Mouse (Mus musculus) heart, embryonic 11.5 days (tissue): ENCODE data around the gene Rccd1. TPM values are rescaled to one million over a fixed set of nuclear protein-coding genes. Genes with fewer than 3 reads are reported as not detected.

Experiments
- ATAC-seq: fragments of 200-750 bp; cut with Nextera tagmentation; replicated peaks from 2 replicates; pipeline ENCODE4 v1.8.0; 2017; ENCODE audit warnings: moderate library complexity; ENCODE audit not compliant: insufficient number of reproducible peaks, low FRiP score, low TSS enrichment
- H3K27ac ChIP-seq: fragments of 300-500 bp; sonication (generic); 2 replicates; pipeline ENCODE4 v1.5.1; 2014; ENCODE audit warnings: mild to moderate bottlenecking, low read depth, low read length
- H3K27me3 ChIP-seq: fragments of 300-500 bp; sonication (generic); 2 replicates; pipeline ENCODE4 v1.6.1; 2014; ENCODE audit warnings: mild to moderate bottlenecking, low read length, mixed read lengths; ENCODE audit not compliant: control insufficient read depth, insufficient read depth
- H3K36me3 ChIP-seq: fragments of 300-500 bp; sonication (generic); 2 replicates; pipeline ENCODE4 v1.6.1; 2014; ENCODE audit warnings: mild to moderate bottlenecking, low read length, moderate library complexity, mixed read lengths; ENCODE audit not compliant: control insufficient read depth, insufficient read depth
- H3K4me1 ChIP-seq: fragments of 300-500 bp; sonication (generic); 2 replicates; pipeline ENCODE4 v1.6.1; 2014; ENCODE audit warnings: low read length; ENCODE audit not compliant: control insufficient read depth, insufficient read depth
- H3K4me2 ChIP-seq: fragments of 300-500 bp; sonication (generic); 2 replicates; pipeline ENCODE4 v1.6.1; 2014; ENCODE audit warnings: mild to moderate bottlenecking, moderate library complexity
- H3K4me3 ChIP-seq: fragments of 300-500 bp; sonication (generic); 2 replicates; pipeline ENCODE4 v1.5.1; 2014; ENCODE audit warnings: low read depth, low read length
- H3K9ac ChIP-seq: fragments of 300-500 bp; sonication (generic); 2 replicates; pipeline ENCODE4 v1.6.1; 2014; ENCODE audit warnings: mild to moderate bottlenecking, low read depth, low read length, moderate library complexity
- H3K9me3 ChIP-seq: fragments of 300-500 bp; sonication (generic); replicated peaks from 2 replicates; pipeline ENCODE4 v1.6.1; 2016; ENCODE audit warnings: low read length; ENCODE audit not compliant: control insufficient read depth
- WGBS: fragments of 180-500 bp; shearing (Covaris S2); extraction: QIAGEN DNeasy Blood & Tissue Kit; methylation state at CpG from one replicate; pipeline ENCODE4 v1.1.7; 2014; ENCODE audit not compliant: insufficient replicate concordance; 5-methylcytosine and 5-hydroxymethylcytosine counted together
- polyA plus RNA-seq: library from polyadenylated mRNA; unstranded; fragments of >200 nt; fragmentation: Nextera tagmentation; extraction: Ambion mirVana; gene quantifications from 2 replicates; pipeline ENCODE4 v1.2.1, GENCODE M21; 2014

Rccd1 gene
- polyA plus RNA-seq, 1 experiment from 2014 or later: 8.9 TPM

DNA sequence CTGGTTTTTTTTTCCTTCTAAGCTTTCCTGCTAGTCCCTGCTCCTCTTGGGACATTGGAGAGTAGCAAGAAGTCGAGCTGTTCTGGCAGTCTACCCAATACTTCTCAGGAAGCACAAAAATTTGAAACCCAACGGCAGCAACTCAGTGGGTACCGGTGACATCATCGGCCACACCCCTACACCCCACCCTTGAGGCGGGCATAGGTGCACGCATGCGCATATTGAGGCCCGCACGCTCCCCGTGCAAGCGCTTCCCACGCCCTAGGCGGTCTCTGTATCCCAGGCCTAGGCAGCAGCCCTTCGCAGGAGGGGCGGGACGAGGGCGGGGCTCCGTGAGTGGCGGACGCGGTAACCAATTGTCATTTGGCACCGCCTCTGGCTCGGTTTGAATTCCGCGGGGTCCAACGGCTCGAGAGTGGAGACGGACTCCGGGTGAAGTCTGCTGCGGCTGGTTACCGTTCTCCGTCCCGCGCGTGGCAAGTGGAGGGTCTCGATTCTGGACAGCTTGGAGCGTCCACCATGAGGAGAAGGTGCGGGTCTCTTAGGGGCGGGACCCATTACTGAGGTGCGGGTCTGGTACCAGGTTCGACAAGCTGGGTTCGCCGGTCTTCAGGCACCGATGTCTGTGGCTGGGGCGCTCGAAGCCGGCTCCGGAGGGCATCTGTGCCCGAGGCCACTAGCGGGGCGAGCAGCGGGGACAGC is 30.0 kb downstream of the Rccd1 start, which contains the start of gene Prc1:
Gene Prc1, plus strand, starts transcription at position 389 of the 702 bp plus-strand sequence.
- H3K4me1 ChIP-seq: peaks cover 9% of the 10 kb centered on the region; the same call in 1 of the 2 replicates
- no peaks in the 10 kb centered on the region for H3K27me3 ChIP-seq
- peak within 1 kb of the TSS; percentile 81 for H3K27ac ChIP-seq
- peaks cover 3% of the 10 kb centered on the region; the same call in 1 of the 2 replicates for H3K36me3 ChIP-seq
- H3K9ac ChIP-seq: peak within 1 kb of the TSS; percentile 87
- H3K4me2 ChIP-seq: peak within 1 kb of the TSS; percentile 57
- peak within 1 kb of the TSS; percentile 76 for H3K4me3 ChIP-seq
- ATAC-seq: peak; percentile 98
- under 1% methylated on average over 52 of the region's 52 CpGs for WGBS
- no peaks in the 10 kb centered on the region for H3K9me3 ChIP-seq

DNA sequence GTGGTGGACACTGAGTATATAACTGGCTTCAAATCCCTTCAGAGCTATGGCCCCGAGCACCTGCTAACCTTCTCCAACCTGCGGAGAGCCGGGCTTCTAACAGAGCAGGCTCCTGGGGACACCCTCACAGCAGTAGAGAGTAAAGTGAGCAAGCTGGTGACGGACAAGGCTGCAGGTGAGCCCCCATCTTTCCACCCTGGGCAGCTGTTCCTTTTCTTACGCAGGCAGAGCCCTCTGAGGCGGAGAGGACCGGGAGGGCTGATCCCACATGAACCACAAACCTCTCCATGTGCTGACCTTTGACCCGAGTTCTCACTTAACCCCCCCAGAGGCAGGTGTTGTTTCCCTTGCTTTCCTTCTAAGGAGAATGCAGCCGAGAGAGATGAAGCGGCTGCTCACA is 36.5 kb downstream of the Rccd1 start:
- no peaks in the 10 kb centered on the region for H3K4me1 ChIP-seq
- no peaks in the 10 kb centered on the region for H3K27me3 ChIP-seq
- no peaks in the 10 kb centered on the region for H3K9me3 ChIP-seq
- H3K9ac ChIP-seq: no peak overlapping the region
- WGBS: 75% methylated on average over 10 of the region's 10 CpGs
- no peak for ATAC-seq
- peaks cover 30% of the 10 kb centered on the region for H3K36me3 ChIP-seq
- no peak overlapping the region for H3K4me3 ChIP-seq
- H3K27ac ChIP-seq: no peak overlapping the region
- no peak overlapping the region for H3K4me2 ChIP-seq

GRCm38 (mm10) chr7:80285725-80286124 is 38.5 kb downstream of the Rccd1 start:
- Histone ChIP-seq H3K27ac (no peak overlapping the region), H3K27me3 (no peaks in the 10 kb centered on the region), H3K9ac (no peak overlapping the region), H3K4me2 (no peak overlapping the region), H3K36me3 (peaks cover 30% of the 10 kb centered on the region), H3K9me3 (no peaks in the 10 kb centered on the region), H3K4me1 (no peaks in the 10 kb centered on the region), H3K4me3 (no peak overlapping the region)
- WGBS: 89% methylated on average over 6 of the region's 6 CpGs
- ATAC-seq: no peak

DNA sequence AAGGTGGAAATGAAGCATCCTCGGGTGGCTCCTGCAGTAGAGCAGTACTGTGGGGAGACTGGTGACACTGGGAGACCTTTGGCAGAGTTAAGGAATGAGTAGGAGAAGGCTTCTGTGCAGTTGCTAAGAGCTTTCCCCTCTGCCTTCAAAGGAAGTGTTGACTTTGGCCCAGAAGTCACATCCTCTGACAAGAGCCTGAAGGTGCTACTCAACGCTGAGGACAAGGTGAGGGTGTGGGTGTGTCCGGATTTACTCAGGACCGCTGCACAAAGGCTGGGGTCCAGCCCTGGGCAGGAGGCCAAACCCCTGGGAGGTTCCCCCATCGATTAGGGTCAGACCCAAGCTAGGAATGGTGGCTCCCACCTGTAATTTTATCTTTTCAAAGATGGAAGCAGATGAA is 39.9 kb downstream of the Rccd1 start:
- no peak overlapping the region for H3K4me2 ChIP-seq
- no peak for ATAC-seq
- no peak overlapping the region for H3K4me3 ChIP-seq
- no peaks in the 10 kb centered on the region for H3K9me3 ChIP-seq
- H3K9ac ChIP-seq: no peak overlapping the region
- no peak overlapping the region for H3K27ac ChIP-seq
- WGBS: 73% methylated on average over 5 of the region's 5 CpGs
- H3K36me3 ChIP-seq: peaks cover 27% of the 10 kb centered on the region; the same call in 1 of the 2 replicates
- no peaks in the 10 kb centered on the region for H3K27me3 ChIP-seq
- no peaks in the 10 kb centered on the region for H3K4me1 ChIP-seq

GRCm38 (mm10) chr7:80283226-80283918 is 40.9 kb downstream of the Rccd1 start:
- Histone ChIP-seq H3K9ac (no peak overlapping the region), H3K4me1 (no peaks in the 10 kb centered on the region), H3K36me3 (peaks cover 27% of the 10 kb centered on the region; the same call in 1 of the 2 replicates)

GRCm38 (mm10) chr7:80281646-80282045 is 42.6 kb downstream of the Rccd1 start:
- 87% methylated on average over 3 of the region's 3 CpGs for WGBS
- no peak overlapping the region for H3K4me2 ChIP-seq
- peaks cover 22% of the 10 kb centered on the region for H3K36me3 ChIP-seq
- no peak for ATAC-seq
- no peak overlapping the region for H3K9ac ChIP-seq
- H3K27ac ChIP-seq: no peak overlapping the region
- no peaks in the 10 kb centered on the region for H3K27me3 ChIP-seq
- no peaks in the 10 kb centered on the region for H3K4me1 ChIP-seq
- no peak overlapping the region for H3K4me3 ChIP-seq
- H3K9me3 ChIP-seq: no peaks in the 10 kb centered on the region

More at GRCm38 (mm10) chr7:80283226-80283918, 40.9 kb downstream of the Rccd1 start:
- H3K9me3 ChIP-seq: no peaks in the 10 kb centered on the region
- no peaks in the 10 kb centered on the region for H3K27me3 ChIP-seq
- no peak for ATAC-seq
- no peak overlapping the region; the same call in 1 of the 2 replicates for H3K27ac ChIP-seq
- H3K4me3 ChIP-seq: no peak overlapping the region
- H3K4me2 ChIP-seq: no peak overlapping the region
- 43% methylated on average over 3 of the region's 3 CpGs for WGBS

- H3K27ac ChIP-seq: no peak overlapping the region
- no peaks in the 10 kb centered on the region for H3K27me3 ChIP-seq
- no peak overlapping the region for H3K9ac ChIP-seq
- WGBS: 81% methylated on average over 2 of the region's 2 CpGs
- no peak for ATAC-seq
- no peak overlapping the region for H3K4me2 ChIP-seq
- peaks cover 23% of the 10 kb centered on the region for H3K36me3 ChIP-seq
- H3K4me1 ChIP-seq: no peaks in the 10 kb centered on the region
- H3K4me3 ChIP-seq: no peak overlapping the region
- H3K9me3 ChIP-seq: no peaks in the 10 kb centered on the region
Measured at GRCm38 (mm10) chr7:80280998-80281397, 43.3 kb downstream of the Rccd1 start.

- Histone ChIP-seq H3K9me3 (peaks cover 3% of the 10 kb centered on the region), H3K4me1 (no peaks in the 10 kb centered on the region), H3K4me3 (no peak overlapping the region), H3K9ac (no peak overlapping the region), H3K27ac (no peak overlapping the region), H3K36me3 (peaks cover 23% of the 10 kb centered on the region), H3K27me3 (no peaks in the 10 kb centered on the region), H3K4me2 (no peak overlapping the region)
- 74% methylated on average over 10 of the region's 10 CpGs for WGBS
- ATAC-seq: no peak
Measured at GRCm38 (mm10) chr7:80280032-80280431, 44.2 kb downstream of the Rccd1 start.
